Mouse (Mus musculus) hindbrain, postnatal 0 days (tissue): ENCODE measurements around the gene Sh3bp4. TPM values are rescaled to one million over a fixed set of nuclear protein-coding genes. Genes with fewer than 3 reads are reported as not detected.

Source experiments
- ATAC-seq: fragments of 200-750 bp; cut with Nextera tagmentation; 2 replicates; pipeline ENCODE4 v1.8.0; 2017; ENCODE audit warnings: mild to moderate bottlenecking, moderate TSS enrichment, moderate library complexity
- DNase-seq: peaks from one replicate; pipeline ENCODE4 v3.0.0-alpha.2; 2015; ENCODE audit warnings: low spot score
- H3K27ac ChIP-seq: fragments of 300-500 bp; sonication (generic); 2 replicates; pipeline ENCODE4 v1.5.1; 2014; ENCODE audit warnings: mild to moderate bottlenecking
- H3K27me3 ChIP-seq: fragments of 300-500 bp; sonication (generic); 2 replicates; pipeline ENCODE4 v1.6.1; 2014; ENCODE audit warnings: low read length, mixed read lengths; ENCODE audit not compliant: insufficient read depth
- H3K36me3 ChIP-seq: fragments of 300-500 bp; sonication (generic); 2 replicates; pipeline ENCODE4 v1.6.1; 2014; ENCODE audit warnings: low read length, mixed read lengths; ENCODE audit not compliant: insufficient read depth
- H3K4me1 ChIP-seq: fragments of 300-500 bp; sonication (generic); 2 replicates; pipeline ENCODE4 v1.6.1; 2014; ENCODE audit warnings: antibody characterized with exemption, low read length, mixed read lengths; ENCODE audit not compliant: insufficient read depth
- H3K4me2 ChIP-seq: fragments of 300-500 bp; sonication (generic); 2 replicates; pipeline ENCODE4 v1.6.1; 2014; ENCODE audit warnings: low read depth, mild to moderate bottlenecking, low read length, moderate library complexity, mixed read lengths
- H3K4me3 ChIP-seq: fragments of 300-500 bp; sonication (generic); 2 replicates; pipeline ENCODE4 v1.5.1; 2014; ENCODE audit warnings: low read length
- H3K9ac ChIP-seq: fragments of 300-500 bp; sonication (generic); replicated peaks from 2 replicates; pipeline ENCODE4 v1.6.1; 2014; ENCODE audit warnings: mild to moderate bottlenecking, low read length, moderate library complexity, mixed read lengths
- H3K9me3 ChIP-seq: fragments of 300-500 bp; sonication (generic); 2 replicates; pipeline ENCODE4 v1.6.1; 2016; ENCODE audit warnings: low read length, mixed read lengths
- CTCF ChIP-seq: IDR thresholded peaks from 2 replicates; pipeline ENCODE4 v1.5.1; 2016; ENCODE audit warnings: antibody characterized with exemption, control low read depth, low read depth
- WGBS: fragments of 180-500 bp; shearing (Covaris S2); extraction: QIAGEN DNeasy Blood & Tissue Kit; methylation state at CpG from one replicate; pipeline ENCODE4 v1.1.7; 2014; 5-methylcytosine and 5-hydroxymethylcytosine counted together
- polyA plus RNA-seq: library from polyadenylated mRNA; unstranded; fragments of >200 nt; fragmentation: Nextera tagmentation; extraction: Ambion mirVana; gene quantifications from 2 replicates; pipeline ENCODE4 v1.2.1, GENCODE M21; 2015
- total RNA-seq: library from RNA; depleted of rRNA; stranded (reverse); fragments of >200 nt; gene quantifications from 2 replicates; pipeline ENCODE4 v1.2.3, GENCODE M21; 2014

Sh3bp4 gene
- total and polyA plus RNA-seq, 2 experiments from 2014 or later: 14.6 to 38.8 TPM

DNA sequence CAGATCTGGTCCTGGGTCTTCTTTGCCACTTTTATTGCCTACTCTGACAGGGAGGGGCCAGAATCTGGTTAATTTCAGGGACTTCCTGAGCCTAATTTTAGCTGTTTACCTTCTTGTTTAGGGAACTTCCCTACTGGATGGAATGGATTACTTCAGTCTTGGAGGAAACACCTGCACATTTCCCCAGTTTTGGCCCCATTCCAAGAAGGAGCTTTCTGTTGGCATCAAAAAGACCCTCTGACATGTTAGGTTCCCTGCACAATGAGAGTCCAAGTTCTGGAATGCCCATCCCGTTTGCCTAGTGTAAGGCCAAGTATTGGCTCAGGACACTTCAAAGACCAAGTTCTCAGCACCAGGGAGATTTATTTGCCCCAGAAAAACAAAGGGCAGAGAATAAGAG is 14.0 kb upstream of the Sh3bp4 start:
- Histone ChIP-seq H3K4me3 (no peak overlapping the region), H3K9ac (no peak overlapping the region), H3K27ac (no peak overlapping the region), H3K27me3 (no peaks in the 10 kb centered on the region), H3K4me2 (no peak overlapping the region), H3K4me1 (no peaks in the 10 kb centered on the region), H3K36me3 (no peaks in the 10 kb centered on the region), H3K9me3 (no peaks in the 10 kb centered on the region)
- DNase-seq (no peak), ATAC-seq (no peak)
- no peak for TF ChIP-seq CTCF
- WGBS: 54% methylated on average over 1 of the region's 1 CpGs

DNA sequence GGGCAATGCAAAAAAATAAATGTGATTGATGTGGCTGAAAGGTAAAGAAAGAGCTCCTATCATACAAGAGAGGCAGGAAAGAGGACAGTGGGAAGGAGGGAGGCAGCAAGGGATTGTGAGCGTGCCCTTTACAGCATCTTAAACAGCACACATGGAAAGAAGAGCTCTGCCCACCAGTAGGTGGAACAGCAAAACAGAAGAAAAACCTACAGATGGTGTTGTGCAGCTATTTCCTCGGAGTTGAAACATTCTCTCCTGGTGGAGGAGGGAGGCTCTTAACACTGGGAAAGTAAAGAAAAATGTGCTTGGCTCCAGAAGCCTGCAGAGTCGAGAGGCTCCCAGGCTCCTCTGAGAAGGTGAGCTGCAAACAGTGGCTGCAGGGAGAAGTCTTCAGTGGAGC is 12.8 kb upstream of the Sh3bp4 start:
- Histone ChIP-seq H3K9ac (no peak overlapping the region), H3K27me3 (no peaks in the 10 kb centered on the region), H3K4me3 (no peak overlapping the region), H3K36me3 (no peaks in the 10 kb centered on the region), H3K27ac (no peak overlapping the region), H3K9me3 (peaks cover 4% of the 10 kb centered on the region; the same call in 1 of the 2 replicates), H3K4me1 (no peaks in the 10 kb centered on the region), H3K4me2 (no peak overlapping the region)
- DNase-seq (no peak), ATAC-seq (no peak)
- WGBS: 79% methylated on average over 3 of the region's 3 CpGs
- no peak for TF ChIP-seq CTCF

- ATAC-seq (no peak), DNase-seq (no peak)
- Histone ChIP-seq H3K9me3 (peaks cover 4% of the 10 kb centered on the region; the same call in 1 of the 2 replicates), H3K4me2 (no peak overlapping the region), H3K4me3 (no peak overlapping the region), H3K27ac (no peak overlapping the region), H3K36me3 (no peaks in the 10 kb centered on the region), H3K4me1 (no peaks in the 10 kb centered on the region), H3K9ac (no peak overlapping the region), H3K27me3 (no peaks in the 10 kb centered on the region)
- 92% methylated on average over 1 of the region's 1 CpGs for WGBS
- TF ChIP-seq CTCF: peak; percentile 34
Measured at GRCm38 (mm10) chr1:89058011-89058410, 12.2 kb upstream of the Sh3bp4 start.

- Histone ChIP-seq H3K36me3 (no peaks in the 10 kb centered on the region), H3K9ac (no peak overlapping the region), H3K4me3 (no peak overlapping the region), H3K9me3 (peaks cover 4% of the 10 kb centered on the region; the same call in 1 of the 2 replicates), H3K4me1 (no peaks in the 10 kb centered on the region), H3K4me2 (no peak overlapping the region), H3K27ac (no peak overlapping the region), H3K27me3 (no peaks in the 10 kb centered on the region)
- 76% methylated on average over 4 of the region's 4 CpGs for WGBS
- no peak for TF ChIP-seq CTCF
- ATAC-seq (no peak), DNase-seq (no peak)
Measured at GRCm38 (mm10) chr1:89062977-89063376, 7.2 kb upstream of the Sh3bp4 start.

GRCm38 (mm10) chr1:89063800-89064199 is 6.4 kb upstream of the Sh3bp4 start:
- Histone ChIP-seq H3K4me3 (no peak overlapping the region), H3K36me3 (no peaks in the 10 kb centered on the region), H3K27me3 (no peaks in the 10 kb centered on the region), H3K9ac (no peak overlapping the region), H3K4me1 (peaks cover 2% of the 10 kb centered on the region; the same call in 1 of the 2 replicates), H3K4me2 (no peak overlapping the region), H3K27ac (no peak overlapping the region), H3K9me3 (peaks cover 4% of the 10 kb centered on the region; the same call in 1 of the 2 replicates)
- ATAC-seq (no peak), DNase-seq (no peak)
- TF ChIP-seq CTCF: no peak
- 85% methylated on average over 3 of the region's 3 CpGs for WGBS

GRCm38 (mm10) chr1:89068812-89069211 is 1.4 kb upstream of the Sh3bp4 start:
- Histone ChIP-seq H3K4me3 (no peak overlapping the region), H3K4me1 (peaks cover 12% of the 10 kb centered on the region; the same call in 1 of the 2 replicates), H3K27me3 (no peaks in the 10 kb centered on the region), H3K4me2 (peak overlapping the region; percentile 85), H3K9me3 (no peaks in the 10 kb centered on the region), H3K27ac (no peak overlapping the region), H3K9ac (no peak overlapping the region), H3K36me3 (no peaks in the 10 kb centered on the region)
- WGBS: 60% methylated on average over 5 of the region's 5 CpGs
- no peak for DNase-seq
- no peak for ATAC-seq
- TF ChIP-seq CTCF: no peak

DNA sequence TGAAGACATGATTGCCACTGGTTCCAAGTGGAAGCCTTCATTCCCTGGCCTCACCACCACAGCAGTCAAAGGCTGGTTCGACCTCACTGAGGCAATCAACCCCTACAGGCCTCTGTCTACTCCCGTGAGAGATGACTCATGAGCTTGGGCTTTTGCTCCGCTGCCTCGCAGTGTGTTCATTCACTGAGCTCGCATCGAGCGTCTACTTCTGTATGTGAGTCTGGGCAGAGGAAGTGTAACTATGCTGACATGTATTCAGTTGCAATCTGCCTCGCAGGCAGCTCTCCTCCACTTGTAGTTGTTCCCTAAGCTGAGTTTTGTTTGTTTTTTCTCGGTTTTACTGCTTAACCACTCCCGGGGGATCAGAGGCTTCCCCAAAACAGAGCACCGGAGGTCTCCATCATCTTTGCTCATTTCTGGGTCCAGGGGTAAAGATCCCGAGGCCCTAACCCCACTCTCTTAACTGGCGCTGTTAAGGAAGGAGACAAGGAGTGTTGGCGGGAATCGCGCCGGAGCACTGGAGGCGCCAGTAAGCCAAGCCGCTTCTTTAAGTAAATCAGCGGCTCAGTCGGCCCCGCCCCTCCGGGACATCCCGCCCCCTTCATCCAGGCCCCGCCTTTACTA is 624 bp upstream of the Sh3bp4 start:
- H3K4me1 ChIP-seq: peaks cover 12% of the 10 kb centered on the region; the same call in 1 of the 2 replicates
- peak overlapping the region; percentile 77 for H3K27ac ChIP-seq
- TF ChIP-seq CTCF: peak; percentile 27; the same call in 1 of the 2 replicates
- peak overlapping the region; percentile 85 for H3K4me2 ChIP-seq
- no peaks in the 10 kb centered on the region for H3K9me3 ChIP-seq
- no peaks in the 10 kb centered on the region for H3K27me3 ChIP-seq
- peak overlapping the region; percentile 90 for H3K4me3 ChIP-seq
- no peaks in the 10 kb centered on the region for H3K36me3 ChIP-seq
- ATAC-seq: 0 out of 2 replicates have a peak, but pooled peaks have one; percentile 3
- H3K9ac ChIP-seq: peak overlapping the region; percentile 76
- 2% methylated on average over 25 of the region's 25 CpGs for WGBS
- peak; percentile 65 for DNase-seq
